Mouse (Mus musculus): ENCODE results near the gene Mtus2. TPM values are rescaled to one million over a fixed set of nuclear protein-coding genes. Genes with fewer than 3 reads are reported as not detected.

Mtus2 gene
- total and polyA plus RNA-seq, 2 experiments from 2014 or later, result 38.0 to 41.6 TPM

- Histone ChIP-seq H3K9ac (replicated peaks; ENCODE audit: low read length, poor library complexity, severe bottlenecking) (no peak overlapping the region), H3K4me3 (ENCODE audit: low read depth, low read length) (no peak overlapping the region), H3K27ac (ENCODE audit: low read depth, low read length) (no peak overlapping the region), H3K9me3 (ENCODE audit: low read length) (no peaks in the 10 kb centered on the region), H3K4me1 (ENCODE audit: insufficient read depth, low read length) (no peaks in the 10 kb centered on the region), H3K4me2 (ENCODE audit: low read depth, low read length, poor library complexity, severe bottlenecking) (no peak overlapping the region), H3K36me3 (ENCODE audit: insufficient read depth, low read length) (no peaks in the 10 kb centered on the region), H3K27me3 (ENCODE audit: insufficient read depth, low read length) (no peaks in the 10 kb centered on the region)
- no peak for DNase-seq (ENCODE audit: low spot score)
- WGBS, result 36% methylated on average over 12 of the region's 12 CpGs
- TF ChIP-seq CTCF (IDR thresholded peaks at IDR 0.05), result no peak
- ATAC-seq (ENCODE audit: low FRiP score), result no peak
Observed at GRCm38 (mm10) chr5:148124354-148124753, 167.2 kb downstream of the Mtus2 start.

- 0 out of 2 replicates have a peak overlapping the region, but pooled peaks have one; percentile 12 for H3K27ac ChIP-seq (ENCODE audit: low read depth, low read length)
- TF ChIP-seq CTCF (IDR thresholded peaks at IDR 0.05), result 0 out of 2 replicates have a peak, but pooled peaks have one; percentile 11
- no peaks in the 10 kb centered on the region for H3K9me3 ChIP-seq (ENCODE audit: low read length)
- ATAC-seq (ENCODE audit: low FRiP score), result no peak
- H3K4me2 ChIP-seq (ENCODE audit: low read depth, low read length, poor library complexity, severe bottlenecking), result no peak overlapping the region
- H3K27me3 ChIP-seq (ENCODE audit: insufficient read depth, low read length), result no peaks in the 10 kb centered on the region
- no peak overlapping the region for H3K9ac ChIP-seq (replicated peaks; ENCODE audit: low read length, poor library complexity, severe bottlenecking)
- H3K36me3 ChIP-seq (ENCODE audit: insufficient read depth, low read length), result no peaks in the 10 kb centered on the region
- H3K4me3 ChIP-seq (ENCODE audit: low read depth, low read length), result no peak overlapping the region
- WGBS, result 43% methylated on average over 8 of the region's 8 CpGs
- H3K4me1 ChIP-seq (ENCODE audit: insufficient read depth, low read length), result peaks cover 3% of the 10 kb centered on the region; the same call in 1 of the 2 replicates
- DNase-seq (ENCODE audit: low spot score), result peak; percentile 63
Observed at GRCm38 (mm10) chr5:148130691-148131457, 173.8 kb downstream of the Mtus2 start.

- no peak for TF ChIP-seq CTCF (IDR thresholded peaks at IDR 0.05)
- DNase-seq (ENCODE audit: low spot score) (no peak), ATAC-seq (ENCODE audit: low FRiP score) (no peak)
- Histone ChIP-seq H3K36me3 (ENCODE audit: insufficient read depth, low read length) (no peaks in the 10 kb centered on the region), H3K4me3 (ENCODE audit: low read depth, low read length) (no peak overlapping the region), H3K27me3 (ENCODE audit: insufficient read depth, low read length) (no peaks in the 10 kb centered on the region), H3K4me2 (ENCODE audit: low read depth, low read length, poor library complexity, severe bottlenecking) (no peak overlapping the region), H3K9ac (replicated peaks; ENCODE audit: low read length, poor library complexity, severe bottlenecking) (no peak overlapping the region), H3K9me3 (ENCODE audit: low read length) (no peaks in the 10 kb centered on the region), H3K4me1 (ENCODE audit: insufficient read depth, low read length) (peaks cover 3% of the 10 kb centered on the region; the same call in 1 of the 2 replicates), H3K27ac (ENCODE audit: low read depth, low read length) (0 out of 2 replicates have a peak overlapping the region, but pooled peaks have one; percentile 12)
- 49% methylated on average over 10 of the region's 10 CpGs for WGBS
Observed at GRCm38 (mm10) chr5:148131458-148132131, 174.5 kb downstream of the Mtus2 start.

- ATAC-seq (ENCODE audit: low FRiP score) (no peak), DNase-seq (ENCODE audit: low spot score) (no peak)
- H3K4me2 ChIP-seq (ENCODE audit: low read depth, low read length, poor library complexity, severe bottlenecking), result no peak overlapping the region
- no peaks in the 10 kb centered on the region for H3K27me3 ChIP-seq (ENCODE audit: insufficient read depth, low read length)
- no peaks in the 10 kb centered on the region for H3K9me3 ChIP-seq (ENCODE audit: low read length)
- TF ChIP-seq CTCF (IDR thresholded peaks at IDR 0.05), result no peak
- no peaks in the 10 kb centered on the region for H3K36me3 ChIP-seq (ENCODE audit: insufficient read depth, low read length)
- no peak overlapping the region for H3K4me3 ChIP-seq (ENCODE audit: low read depth, low read length)
- WGBS, result 54% methylated on average over 9 of the region's 9 CpGs
- no peak overlapping the region for H3K9ac ChIP-seq (replicated peaks; ENCODE audit: low read length, poor library complexity, severe bottlenecking)
- H3K27ac ChIP-seq (ENCODE audit: low read depth, low read length), result 0 out of 2 replicates have a peak overlapping the region, but pooled peaks have one; percentile 3
- peaks cover 3% of the 10 kb centered on the region; the same call in 1 of the 2 replicates for H3K4me1 ChIP-seq (ENCODE audit: insufficient read depth, low read length)
Observed at GRCm38 (mm10) chr5:148133448-148134060, 176.4 kb downstream of the Mtus2 start.

GRCm38 (mm10) chr5:148141662-148142061, 184.5 kb downstream of the Mtus2 start:
- peak; percentile 22; the same call in 1 of the 2 replicates for TF ChIP-seq CTCF (IDR thresholded peaks at IDR 0.05)
- Histone ChIP-seq H3K27ac (ENCODE audit: low read depth, low read length) (no peak overlapping the region), H3K4me3 (ENCODE audit: low read depth, low read length) (no peak overlapping the region), H3K9me3 (ENCODE audit: low read length) (no peaks in the 10 kb centered on the region), H3K4me1 (ENCODE audit: insufficient read depth, low read length) (peaks cover 2% of the 10 kb centered on the region; the same call in 1 of the 2 replicates), H3K36me3 (ENCODE audit: insufficient read depth, low read length) (no peaks in the 10 kb centered on the region), H3K9ac (replicated peaks; ENCODE audit: low read length, poor library complexity, severe bottlenecking) (no peak overlapping the region), H3K4me2 (ENCODE audit: low read depth, low read length, poor library complexity, severe bottlenecking) (no peak overlapping the region), H3K27me3 (ENCODE audit: insufficient read depth, low read length) (no peaks in the 10 kb centered on the region)
- DNase-seq (ENCODE audit: low spot score) (no peak), ATAC-seq (ENCODE audit: low FRiP score) (no peak)
- WGBS, result 98% methylated on average over 3 of the region's 3 CpGs
